8 mouse cellular contexts compared by ENCODE assay signal in genomic region chr3:55243056-55243471, GRCm38 (mm10). TPM values are rescaled to one million over a fixed set of nuclear protein-coding genes. Genes with fewer than 3 reads are reported as not detected.
DNase-seq lines count a peak whose midpoint lies in the region; ATAC-seq lines count a peak whose summit lies in the region.

No protein-coding gene starts in this region.

- H3K4me2 ChIP-seq in kidney, embryonic 16.5 days (replicated peaks; ENCODE audit: low read depth, low read length) = peak overlapping the region; percentile 92
- H3K4me2 ChIP-seq in hindbrain, embryonic 15.5 days = peak overlapping the region; percentile 72
- peak overlapping the region; percentile 76 for H3K4me2 ChIP-seq in midbrain, embryonic 13.5 days (replicated peaks)

- 2% methylated on average over 8 of the region's 8 CpGs for WGBS in kidney, embryonic 16.5 days
- WGBS in hindbrain, embryonic 15.5 days = 0% methylated on average over 8 of the region's 8 CpGs
- WGBS in midbrain, embryonic 13.5 days = 0% methylated on average over 8 of the region's 8 CpGs

- H3K9me3 ChIP-seq in kidney, embryonic 16.5 days (ENCODE audit: low read length) = no peaks in the 10 kb centered on the region
- H3K9me3 ChIP-seq in hindbrain, embryonic 15.5 days = no peaks in the 10 kb centered on the region
- no peaks in the 10 kb centered on the region for H3K9me3 ChIP-seq in midbrain, embryonic 13.5 days

- peaks cover 6% of the 10 kb centered on the region; the same call in 1 of the 2 replicates for H3K4me1 ChIP-seq in kidney, embryonic 16.5 days (ENCODE audit: insufficient read depth, low read length)
- H3K4me1 ChIP-seq in hindbrain, embryonic 15.5 days (replicated peaks) = peaks cover 48% of the 10 kb centered on the region
- peaks cover 47% of the 10 kb centered on the region for H3K4me1 ChIP-seq in midbrain, embryonic 13.5 days (replicated peaks)

- peak overlapping the region; percentile 59 for H3K4me3 ChIP-seq in kidney, embryonic 16.5 days (ENCODE audit: low read length)
- peak overlapping the region; percentile 79 for H3K4me3 ChIP-seq in hindbrain, embryonic 15.5 days
- peak overlapping the region; percentile 90 for H3K4me3 ChIP-seq in midbrain, embryonic 13.5 days (replicated peaks)

- no peak for DNase-seq in kidney, adult 8-10 months
- peak; percentile 39 for DNase-seq in embryo, embryonic 11 days
- DNase-seq in ovary, postnatal 10 days (ENCODE audit: low spot score) = no peak
- DNase-seq in adrenal gland, adult (ENCODE audit: inconsistent age in 2 of 2, low spot score in 1 of 2) = no peak
- DNase-seq in thymus, postnatal 0 days (ENCODE audit: low spot score) = no peak

- ATAC-seq in kidney, embryonic 16.5 days (ENCODE audit: low FRiP score, low TSS enrichment) = peak; percentile 53
- ATAC-seq in hindbrain, embryonic 15.5 days (ENCODE audit: low FRiP score, low read depth) = peak; percentile 67
- ATAC-seq in midbrain, embryonic 13.5 days = peak; percentile 77

- H3K36me3 ChIP-seq in kidney, embryonic 16.5 days (ENCODE audit: insufficient read depth, low read length) = 0 out of 2 replicates have a peak, but pooled peaks cover under 1% of the 10 kb centered on the region
- peaks cover 8% of the 10 kb centered on the region for H3K36me3 ChIP-seq in hindbrain, embryonic 15.5 days
- peaks cover 13% of the 10 kb centered on the region for H3K36me3 ChIP-seq in midbrain, embryonic 13.5 days

- H3K27ac ChIP-seq in kidney, embryonic 16.5 days (ENCODE audit: low read length) = no peak overlapping the region
- peak overlapping the region; percentile 98 for H3K27ac ChIP-seq in hindbrain, embryonic 15.5 days (replicated peaks)
- peak overlapping the region; percentile 99 for H3K27ac ChIP-seq in midbrain, embryonic 13.5 days

- H3K27me3 ChIP-seq in kidney, embryonic 16.5 days (ENCODE audit: insufficient read depth, low read length) = peaks cover 2% of the 10 kb centered on the region; the same call in 1 of the 2 replicates
- no peaks in the 10 kb centered on the region for H3K27me3 ChIP-seq in hindbrain, embryonic 15.5 days
- H3K27me3 ChIP-seq in midbrain, embryonic 13.5 days = no peaks in the 10 kb centered on the region

- H3K9ac ChIP-seq in kidney, embryonic 16.5 days (replicated peaks; ENCODE audit: low read length) = peak overlapping the region; percentile 61
- peak overlapping the region; percentile 98 for H3K9ac ChIP-seq in hindbrain, embryonic 15.5 days
- peak overlapping the region; percentile 99 for H3K9ac ChIP-seq in midbrain, embryonic 13.5 days (replicated peaks)

RNA-seq across cellular contexts. Expression of gene Dclk1, which starts 0.9 kb away (rescaled TPM):
- 25.6 and 30.0 TPM in 2 replicates for polyA plus RNA-seq in kidney, embryonic 16.5 days (2015; fragmentation: Nextera tagmentation; extraction: Ambion mirVana)
- polyA plus RNA-seq in hindbrain, embryonic 15.5 days (2015; fragmentation: Nextera tagmentation; extraction: Ambion mirVana) = 246 and 266 TPM in 2 replicates
- polyA plus RNA-seq in midbrain, embryonic 13.5 days (2015; fragmentation: Nextera tagmentation; extraction: Ambion mirVana) = 238 and 242 TPM in 2 replicates
- 2.6 and 3.3 TPM in 2 replicates for polyA plus RNA-seq in thymus, postnatal 0 days (2015; fragmentation: Nextera tagmentation; extraction: Ambion mirVana)
